Mouse (Mus musculus) embryo, embryonic 10.5 days (tissue): ENCODE results near the gene Syt5.
"Not testable (repeated sequence)": the region's sequence is repeated elsewhere in the genome, so short reads cannot be mapped to it uniquely, and the experiment has no call there.

Experiments
- DNase-seq: peaks from one replicate; pipeline ENCODE4 v3.0.0-alpha.2; 2015; ENCODE audit warnings: low spot score

Gene Syt5

GRCm38 (mm10) chr7:4547221-4547641, at the start of gene Syt5:
Syt5 (minus strand) TSS chr7:4547541.
- peak; percentile 41 for DNase-seq

DNA sequence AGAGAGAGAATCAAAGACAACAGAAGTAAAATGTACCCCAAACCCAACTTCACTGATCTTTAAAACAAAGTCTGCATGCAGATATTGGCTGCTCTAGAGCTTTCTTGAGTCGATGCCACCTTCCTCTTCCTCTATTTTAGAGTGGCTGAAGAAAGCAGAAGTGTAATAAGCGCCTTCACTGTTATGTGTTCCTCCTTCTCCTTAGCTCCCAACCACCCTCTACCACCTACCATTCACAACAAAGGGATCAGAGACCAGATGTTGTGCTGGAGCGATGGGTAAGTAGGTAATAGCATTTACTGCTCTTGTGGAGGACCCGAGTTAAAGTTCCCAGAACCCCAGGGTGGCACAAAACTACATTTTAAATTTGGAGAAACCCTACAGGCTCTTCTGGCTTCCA, 49.7 kb upstream of the Syt5 start:
- DNase-seq = not testable (repeated sequence)

DNA sequence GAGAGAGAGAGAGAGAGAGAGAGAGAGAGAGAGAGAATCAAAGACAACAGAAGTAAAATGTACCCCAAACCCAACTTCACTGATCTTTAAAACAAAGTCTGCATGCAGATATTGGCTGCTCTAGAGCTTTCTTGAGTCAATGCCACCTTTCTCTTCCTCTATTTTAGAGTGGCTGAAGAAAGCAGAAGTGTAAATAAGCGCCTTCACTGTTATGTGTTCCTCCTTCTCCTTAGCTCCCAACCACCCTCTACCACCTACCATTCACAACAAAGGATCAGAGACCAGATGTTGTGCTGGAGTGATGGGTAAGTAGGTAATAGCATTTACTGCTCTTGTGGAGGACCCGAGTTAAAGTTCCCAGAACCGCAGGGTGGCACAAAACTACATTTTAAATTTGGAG, 34.1 kb upstream of the Syt5 start:
- not testable (repeated sequence) for DNase-seq

GRCm38 (mm10) chr7:4572361-4572760, 25.0 kb upstream of the Syt5 start:
- DNase-seq = not testable (repeated sequence)

GRCm38 (mm10) chr7:4562660-4563059, 15.3 kb upstream of the Syt5 start:
- DNase-seq = no peak

DNA sequence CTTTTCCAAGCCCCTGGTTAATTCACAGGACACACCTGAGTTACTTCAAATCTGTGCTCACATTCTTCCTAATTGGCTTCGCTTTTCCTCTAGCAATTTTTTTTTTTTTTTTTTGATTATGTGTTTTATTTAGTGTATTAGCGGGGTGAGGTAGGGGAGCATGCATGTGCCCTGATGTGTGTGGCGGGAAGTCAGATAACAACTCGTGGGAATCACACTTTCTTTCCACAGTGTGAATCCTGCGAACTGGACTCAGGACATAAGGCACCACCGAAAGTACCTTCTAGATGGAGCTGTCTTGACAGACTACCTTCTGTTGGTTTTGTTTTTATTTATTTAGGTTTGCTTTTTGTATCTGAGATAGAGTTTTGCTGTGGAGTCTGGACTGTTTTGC, 9.8 kb upstream of the Syt5 start:
- no peak for DNase-seq

DNA sequence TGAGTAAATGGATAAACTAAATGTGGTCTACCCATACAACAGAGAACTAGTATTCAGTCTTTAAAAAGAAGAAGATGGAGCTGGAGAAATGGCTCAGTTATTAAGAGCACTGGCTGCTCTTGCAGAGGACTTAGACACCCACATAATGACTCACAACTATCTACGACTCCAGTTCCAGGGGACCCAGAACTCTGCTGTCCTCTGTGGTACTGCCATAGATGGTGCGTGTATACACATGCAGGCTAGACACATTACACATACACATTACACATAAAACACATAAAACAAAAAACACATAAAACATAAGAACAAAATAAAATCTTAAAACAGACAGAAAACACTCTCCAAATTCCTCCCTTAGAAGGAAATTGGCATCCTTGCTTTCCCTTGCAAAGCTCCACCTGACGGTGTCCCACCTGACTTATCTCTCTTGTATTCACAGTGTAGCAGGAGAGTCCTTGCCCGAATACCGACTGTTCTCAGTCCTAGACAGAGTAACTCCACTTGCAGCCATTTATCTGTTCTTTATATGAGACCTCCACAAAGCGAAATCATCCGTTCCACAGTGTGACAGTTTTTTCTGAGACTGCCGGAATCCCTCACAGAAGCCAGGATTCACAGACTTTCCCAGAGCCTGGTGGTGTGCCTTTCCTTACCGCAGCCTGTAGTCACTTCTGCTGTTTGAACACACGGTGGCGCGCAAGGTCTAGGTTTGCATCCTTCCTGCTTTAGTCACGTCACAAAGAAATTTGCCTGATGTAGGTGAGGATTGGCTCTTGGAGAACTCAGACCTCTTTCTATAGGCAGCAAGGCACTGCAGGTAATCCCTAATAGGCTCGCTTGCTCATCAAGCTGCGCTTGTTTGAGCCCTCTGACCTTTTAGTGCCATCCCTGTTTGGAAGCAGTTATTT, 9.2 kb upstream of the Syt5 start:
- DNase-seq = peak; percentile 94

DNA sequence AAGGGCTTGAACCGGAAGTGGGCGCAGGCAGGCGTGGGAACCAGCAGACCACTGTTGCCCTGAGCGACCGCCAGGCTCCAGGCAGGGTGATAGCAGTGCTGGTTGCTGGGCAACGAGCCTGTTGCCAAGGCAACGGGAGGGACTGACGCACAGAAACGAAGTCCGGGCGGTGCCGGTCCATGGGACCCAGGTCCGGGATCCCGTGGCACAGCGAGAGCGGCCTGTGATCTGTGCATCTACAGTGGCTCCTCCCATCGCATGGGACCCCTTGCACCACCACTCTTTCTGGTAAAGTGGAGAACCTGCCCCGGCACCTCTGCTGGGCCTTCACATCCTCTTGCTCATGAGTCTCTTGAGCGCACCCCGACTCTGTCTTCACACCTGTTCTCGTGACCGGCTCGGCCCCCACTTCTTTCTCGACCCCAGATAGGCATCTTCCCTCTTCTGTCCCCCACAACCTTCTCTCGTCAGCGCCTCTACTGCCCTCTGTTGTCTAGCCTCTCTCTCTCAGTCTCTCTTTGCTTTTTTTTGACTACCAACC, 680 bp downstream of the Syt5 start:
- DNase-seq = peak; percentile 89

- no peak for DNase-seq
Observed at GRCm38 (mm10) chr7:4546050-4546449, 1.3 kb downstream of the Syt5 start.

- no peak for DNase-seq
Observed at GRCm38 (mm10) chr7:4542013-4542412, 5.3 kb downstream of the Syt5 start.

DNA sequence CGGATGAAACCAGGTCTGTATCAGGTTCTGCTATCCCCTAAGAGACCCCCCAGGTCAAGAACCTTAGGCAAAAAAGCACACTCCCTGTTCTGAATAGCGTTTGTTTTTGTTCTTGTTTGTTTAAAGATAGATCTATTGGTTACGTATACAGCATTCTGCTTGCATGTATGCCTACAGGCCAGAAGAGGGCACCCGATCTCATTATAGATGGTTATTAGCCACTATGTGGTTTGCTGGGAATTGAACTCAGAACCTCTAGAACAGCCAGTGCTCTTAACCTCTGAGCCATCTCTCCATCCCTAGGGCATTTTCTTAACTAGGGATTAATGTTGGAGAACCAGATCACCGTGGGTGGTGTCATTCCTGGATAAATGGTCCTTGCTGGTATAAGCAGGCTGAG, 6.0 kb downstream of the Syt5 start:
- DNase-seq = no peak

DNA sequence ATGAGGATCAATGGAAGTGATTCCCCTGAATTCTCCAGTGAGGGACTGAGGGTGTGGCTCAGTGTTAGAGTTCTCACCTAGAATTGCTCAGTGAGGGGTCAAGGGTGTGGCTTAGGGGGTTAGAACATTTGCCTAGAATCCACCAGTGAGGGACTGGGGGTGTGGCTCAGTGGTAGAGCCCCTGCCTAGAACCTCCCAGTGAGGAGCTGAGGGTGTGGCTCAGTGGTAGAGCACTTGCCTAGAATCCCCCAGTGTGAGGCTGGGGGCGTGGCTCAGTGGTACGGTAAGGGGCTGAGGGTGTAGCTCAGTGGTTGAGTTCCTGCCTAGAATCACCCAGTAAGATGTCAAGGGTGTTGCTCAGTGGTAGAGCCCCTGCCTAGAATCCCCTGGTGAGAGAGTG, 8.3 kb downstream of the Syt5 start:
- no peak for DNase-seq

DNA sequence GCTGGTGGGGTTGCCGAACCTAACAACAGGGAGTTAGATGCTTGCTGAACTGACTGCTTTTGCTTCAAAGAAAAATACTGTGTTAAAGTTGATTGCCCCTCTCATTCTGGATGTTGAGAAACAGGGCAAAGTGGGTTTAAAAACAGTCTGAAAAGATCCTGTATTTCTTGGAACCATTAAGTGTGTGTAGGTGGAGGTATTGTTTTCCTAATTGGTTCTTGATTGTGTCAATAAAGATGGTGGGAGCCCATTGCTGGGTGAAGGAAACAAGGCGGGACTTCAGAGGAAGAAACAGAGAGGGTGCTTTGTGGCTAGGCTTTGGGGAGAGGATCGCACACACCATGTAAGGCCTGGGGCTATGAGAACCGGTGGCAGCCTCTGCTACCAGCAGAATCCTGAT, 10.2 kb downstream of the Syt5 start:
- no peak for DNase-seq

GRCm38 (mm10) chr7:4536369-4536768, 11.0 kb downstream of the Syt5 start:
- DNase-seq = no peak

DNA sequence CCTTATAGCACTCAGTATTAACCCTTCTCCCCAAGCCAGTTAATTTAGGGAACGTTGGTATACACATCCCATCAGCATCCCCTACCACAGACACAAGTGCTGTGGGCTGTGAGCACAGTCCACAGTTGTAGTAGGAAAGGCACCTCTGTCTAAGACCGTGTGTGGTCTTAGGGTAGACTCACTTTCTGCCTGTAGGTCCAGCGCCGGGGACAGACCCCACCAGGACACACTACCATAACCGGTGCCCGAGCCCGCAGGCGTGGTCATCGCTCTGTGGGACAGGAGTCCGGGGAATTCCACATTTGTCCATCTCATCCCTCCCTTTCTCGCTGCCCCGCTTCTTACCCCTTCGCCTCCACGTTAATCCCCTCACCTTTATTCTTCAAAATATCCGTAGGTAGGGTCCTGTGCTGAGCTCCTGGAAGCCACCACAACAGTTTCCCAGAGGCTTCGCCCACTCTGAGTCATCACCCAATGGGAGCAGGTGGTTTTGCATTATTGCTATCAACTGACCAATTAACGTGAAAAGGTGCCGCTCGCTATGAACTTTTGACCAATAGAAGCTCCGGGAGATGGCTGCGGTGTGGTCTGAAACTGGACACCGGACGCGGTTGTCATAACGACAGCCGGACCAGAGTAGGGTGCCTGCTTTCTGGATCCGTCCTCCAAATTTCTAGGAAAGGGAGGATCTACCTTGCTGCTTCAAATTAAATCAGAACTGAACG, 15.2 kb downstream of the Syt5 start, which contains the start of gene Dnaaf3:
TSS of gene Dnaaf3 (minus strand) at position 449 of the 725 bp plus-strand sequence.
- peak; percentile 96 for DNase-seq

DNA sequence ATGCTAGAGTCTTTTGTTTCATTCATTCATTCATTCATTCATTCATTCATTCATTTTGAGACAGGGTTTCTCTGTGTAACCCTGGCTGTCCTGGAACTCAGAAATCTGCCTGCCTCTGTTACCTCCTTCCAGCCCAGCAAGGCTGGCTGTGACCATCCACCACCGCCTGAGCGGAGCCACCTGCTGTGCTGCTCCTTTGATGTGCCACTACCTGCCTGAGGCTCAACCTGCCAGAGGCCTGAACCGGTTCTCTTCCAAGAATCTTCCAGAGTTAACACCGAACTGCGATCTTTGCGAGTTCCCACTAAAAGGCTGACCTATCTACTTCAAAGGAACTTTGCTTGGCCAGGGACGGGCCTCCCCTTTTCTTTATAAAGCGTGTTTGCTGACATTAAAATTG, 17.2 kb downstream of the Syt5 start:
- DNase-seq = not testable (repeated sequence)

DNA sequence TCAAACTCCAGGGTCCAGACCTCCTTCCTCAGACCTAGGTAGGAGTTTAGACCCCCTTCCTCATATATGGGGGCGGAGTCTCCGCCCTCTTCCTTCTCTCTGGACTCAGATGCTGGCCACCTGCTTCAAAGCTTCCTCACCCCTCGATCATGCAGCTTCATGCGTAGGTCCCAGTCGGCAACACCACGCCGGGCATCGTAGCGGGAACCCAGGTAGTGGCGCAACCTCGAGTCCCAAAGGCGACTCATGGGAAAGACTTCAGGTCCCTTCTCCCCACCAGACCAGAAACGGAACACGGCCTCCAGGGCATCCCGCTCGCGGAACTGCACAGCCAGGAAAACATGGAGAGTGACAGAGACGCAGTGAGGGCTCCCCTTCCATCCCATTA, 20.0 kb downstream of the Syt5 start:
- DNase-seq = no peak

DNA sequence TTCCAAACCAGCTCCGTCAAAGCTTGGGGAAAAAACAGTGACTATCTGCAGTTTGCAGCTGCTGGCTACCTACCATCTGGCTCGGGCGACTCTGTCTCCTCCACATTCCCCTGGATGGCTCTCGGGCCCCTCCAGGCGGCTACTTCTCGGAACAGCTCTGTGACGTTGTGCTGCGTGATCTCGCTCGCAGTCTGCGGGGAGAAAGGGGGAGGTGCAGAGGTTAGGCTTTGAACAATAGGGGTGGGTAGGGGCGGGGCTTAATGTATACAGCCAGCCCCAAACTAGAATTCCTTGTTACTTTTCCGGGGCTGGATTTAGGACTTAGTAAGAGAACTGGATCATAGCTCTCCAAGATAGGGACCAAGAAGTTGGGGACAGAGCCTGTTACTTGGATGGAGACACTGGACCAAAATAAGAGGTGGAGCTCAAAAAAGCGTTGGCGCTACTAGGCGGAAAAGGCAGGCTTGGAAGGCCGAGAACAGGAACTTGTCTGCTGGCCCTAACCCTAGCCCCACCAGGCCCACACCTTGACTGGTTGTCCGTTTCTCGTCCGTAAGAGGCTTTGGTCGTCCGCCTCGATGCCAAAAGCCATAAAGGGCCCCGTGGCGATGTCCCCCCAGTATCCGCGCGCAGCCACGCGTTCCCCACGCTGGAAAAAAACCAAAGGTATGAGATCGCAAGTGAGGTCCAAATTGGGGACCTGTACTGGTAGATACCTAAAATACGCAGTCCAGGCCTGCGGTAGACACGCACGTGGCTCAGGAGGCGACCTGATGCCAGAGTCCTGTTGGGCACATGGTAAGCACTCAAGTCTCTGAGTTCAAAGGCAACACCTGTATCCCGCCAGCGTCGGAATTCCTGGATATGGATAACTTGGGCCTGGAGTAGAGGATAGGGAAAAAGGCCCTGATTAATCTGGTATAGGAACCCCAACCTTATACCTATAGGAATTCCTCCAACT, 20.7 kb downstream of the Syt5 start:
- peak; percentile 95 for DNase-seq

DNA sequence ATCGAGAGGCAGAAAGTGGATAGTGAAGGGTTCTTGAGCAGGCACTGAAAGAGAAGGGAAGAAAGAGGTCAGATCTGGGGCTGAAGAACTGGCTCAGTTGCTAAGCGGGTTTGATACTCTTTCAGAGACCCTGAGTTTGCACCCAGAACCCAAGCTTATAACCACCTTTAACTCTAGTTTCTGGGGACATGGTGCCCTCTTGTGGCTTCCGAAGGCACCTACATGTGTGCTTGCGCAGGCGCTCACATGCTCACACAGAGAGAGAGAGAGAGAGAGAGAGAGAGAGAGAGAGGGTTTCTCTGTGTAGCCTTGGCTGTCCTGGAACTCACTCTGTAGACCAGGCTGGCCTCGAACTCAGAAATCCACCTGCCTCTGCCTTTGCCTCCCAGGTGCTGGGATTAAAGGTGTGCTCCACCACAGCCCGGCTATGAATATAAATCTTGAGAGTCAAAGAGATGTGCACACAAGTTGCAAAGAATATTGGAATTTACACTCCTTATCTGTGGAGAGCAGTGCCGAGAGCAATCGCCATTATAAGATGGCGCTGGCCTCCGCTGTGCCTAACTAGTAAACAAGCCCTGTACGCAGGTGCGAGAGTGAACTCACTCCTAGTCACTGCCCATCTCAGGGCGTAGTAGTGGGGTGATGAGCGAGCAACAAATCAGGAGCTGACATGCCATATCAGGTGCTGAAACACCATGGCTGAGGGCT, 23.0 kb downstream of the Syt5 start, which contains the start of gene Tnni3:
TSS of gene Tnni3 (minus strand) at position 18 of the 711 bp plus-strand sequence.
- peak; percentile 88 for DNase-seq

GRCm38 (mm10) chr7:4523205-4524130, 23.9 kb downstream of the Syt5 start:
- no peak for DNase-seq
